Mouse (Mus musculus): ENCODE data around the gene Rprd1b.
A peak's percentile ranks its signal among the peaks of the same experiment; 100 is the strongest.

Rprd1b gene

GRCm38 (mm10) chr2:158178696-158179369, 150.5 kb downstream of the Rprd1b start:
- peak; percentile 73 for DNase-seq

- no peak for DNase-seq
Observed at GRCm38 (mm10) chr2:158179370-158180111, 151.2 kb downstream of the Rprd1b start.

GRCm38 (mm10) chr2:158180797-158181196, 152.5 kb downstream of the Rprd1b start:
- peak; percentile 72 for DNase-seq
